In the genomic region with DNA sequence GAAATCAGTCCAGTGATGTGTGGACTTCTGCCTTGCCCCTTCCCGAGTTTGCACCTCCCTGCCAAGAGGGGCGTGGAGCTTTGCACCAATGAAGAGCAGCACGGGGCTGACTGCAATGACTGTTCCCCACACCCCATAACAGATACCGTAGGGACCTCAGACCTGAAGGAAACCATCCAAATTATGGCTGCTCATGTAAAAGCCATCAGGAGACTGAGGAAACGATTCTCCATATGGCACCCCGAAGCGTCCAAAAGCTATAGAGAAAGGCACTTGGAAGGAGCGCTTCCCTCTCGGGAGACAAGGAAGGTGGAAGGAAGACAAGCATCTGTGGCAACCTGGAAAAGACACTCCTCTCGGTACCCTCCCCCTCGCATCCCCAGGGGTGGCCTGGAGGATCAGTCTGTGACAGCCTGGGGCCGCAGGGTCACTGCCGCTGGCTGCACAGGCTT, we compare ENCODE assay signal across 8 mouse cellular contexts.
A peak's percentile ranks its signal among the peaks of the same experiment; 100 is the strongest.
DNase-seq lines count a peak whose midpoint lies in the region; ATAC-seq and TF ChIP-seq lines count a peak whose summit lies in the region.

No protein-coding gene starts in this region.

- 0 out of 2 replicates have a peak, but pooled peaks have one; percentile 43 for ATAC-seq in heart, embryonic 16.5 days (replicated peaks; ENCODE audit: extremely low read depth, insufficient read depth, low FRiP score)
- no peak for ATAC-seq in hindbrain, postnatal 0 days
- ATAC-seq in midbrain, embryonic 15.5 days (replicated peaks): no peak
- ATAC-seq in erythroid progenitor cell, adult 5-6 weeks (replicated peaks; ENCODE audit: low FRiP score, poor library complexity, severe bottlenecking): no peak

- no peaks in the 10 kb centered on the region for H3K27me3 ChIP-seq in heart, embryonic 16.5 days (ENCODE audit: control insufficient read depth, insufficient read depth, low read length)
- no peaks in the 10 kb centered on the region for H3K27me3 ChIP-seq in hindbrain, postnatal 0 days (ENCODE audit: insufficient read depth, low read length)
- no peaks in the 10 kb centered on the region for H3K27me3 ChIP-seq in midbrain, embryonic 15.5 days (replicated peaks)

- DNase-seq in heart, postnatal 4 days: no peak
- DNase-seq in cerebellum, postnatal 36 days: peak; percentile 26 to 27
- DNase-seq in hindbrain, postnatal 0 days (ENCODE audit: low spot score): peak; percentile 36
- no peak for DNase-seq in urinary bladder, postnatal 36 days (ENCODE audit: low spot score in 2 of 2)
- DNase-seq in adrenal gland, postnatal 10 days: no peak

- H3K9ac ChIP-seq in heart, embryonic 16.5 days (ENCODE audit: low read length): no peak overlapping the region
- H3K9ac ChIP-seq in hindbrain, postnatal 0 days (replicated peaks; ENCODE audit: low read length): no peak overlapping the region
- H3K9ac ChIP-seq in midbrain, embryonic 15.5 days: no peak overlapping the region

- no peaks in the 10 kb centered on the region for H3K9me3 ChIP-seq in heart, embryonic 16.5 days (replicated peaks; ENCODE audit: control insufficient read depth, low read length)
- H3K9me3 ChIP-seq in hindbrain, postnatal 0 days (ENCODE audit: low read length): no peaks in the 10 kb centered on the region
- no peaks in the 10 kb centered on the region for H3K9me3 ChIP-seq in midbrain, embryonic 15.5 days

- WGBS in heart, embryonic 16.5 days: 34% methylated on average over 13 of the region's 13 CpGs
- WGBS in hindbrain, postnatal 0 days: 23% methylated on average over 13 of the region's 13 CpGs
- WGBS in midbrain, embryonic 15.5 days: 21% methylated on average over 13 of the region's 13 CpGs

- TF ChIP-seq CTCF in hindbrain, postnatal 0 days (IDR thresholded peaks at IDR 0.05; ENCODE audit: low read depth): no peak

- H3K4me3 ChIP-seq in heart, embryonic 16.5 days (ENCODE audit: low read length): no peak overlapping the region
- no peak overlapping the region; the same call in 1 of the 2 replicates for H3K4me3 ChIP-seq in hindbrain, postnatal 0 days (ENCODE audit: low read length)
- no peak overlapping the region for H3K4me3 ChIP-seq in midbrain, embryonic 15.5 days

- H3K36me3 ChIP-seq in heart, embryonic 16.5 days (ENCODE audit: control insufficient read depth, insufficient read depth): no peaks in the 10 kb centered on the region
- H3K36me3 ChIP-seq in hindbrain, postnatal 0 days (ENCODE audit: insufficient read depth, low read length): no peaks in the 10 kb centered on the region
- no peaks in the 10 kb centered on the region for H3K36me3 ChIP-seq in midbrain, embryonic 15.5 days (replicated peaks)

- H3K4me1 ChIP-seq in heart, embryonic 16.5 days (ENCODE audit: control insufficient read depth, insufficient read depth, low read length): no peaks in the 10 kb centered on the region
- 0 out of 2 replicates have a peak, but pooled peaks cover 2% of the 10 kb centered on the region for H3K4me1 ChIP-seq in hindbrain, postnatal 0 days (ENCODE audit: insufficient read depth, low read length)
- peaks cover 19% of the 10 kb centered on the region for H3K4me1 ChIP-seq in midbrain, embryonic 15.5 days

- H3K27ac ChIP-seq in heart, embryonic 16.5 days (ENCODE audit: low read length): no peak overlapping the region
- no peak overlapping the region for H3K27ac ChIP-seq in hindbrain, postnatal 0 days
- no peak overlapping the region for H3K27ac ChIP-seq in midbrain, embryonic 15.5 days

- no peak overlapping the region; the same call in 1 of the 2 replicates for H3K4me2 ChIP-seq in heart, embryonic 16.5 days (ENCODE audit: low read depth, low read length)
- peak overlapping the region; percentile 30 for H3K4me2 ChIP-seq in hindbrain, postnatal 0 days (ENCODE audit: low read depth, low read length)
- H3K4me2 ChIP-seq in midbrain, embryonic 15.5 days: 0 out of 2 replicates have a peak overlapping the region, but pooled peaks have one; percentile 10

Comparison
In these comparisons a context has a peak if more than half of its experiments do, and no peak if none do; other contexts are left out.
1. DNase-seq: peak in cerebellum, postnatal 36 days (2 of 2) and hindbrain, postnatal 0 days (single experiment); none in heart, postnatal 4 days (single experiment), urinary bladder, postnatal 36 days (0 of 2) and adrenal gland, postnatal 10 days (single experiment).